Mouse (Mus musculus): ENCODE data around the gene Scarf1. TPM values are rescaled to one million over a fixed set of nuclear protein-coding genes. Genes with fewer than 3 reads are reported as not detected.

The Scarf1 gene
- polyA plus RNA-seq, 1 experiment from 2014 or later = 6.0 TPM

- no peak for ATAC-seq (ENCODE audit: insufficient number of reproducible peaks, insufficient read depth, low FRiP score, low TSS enrichment, low read depth)
- H3K9me3 ChIP-seq = no peaks in the 10 kb centered on the region
- H3K36me3 ChIP-seq = peaks cover 28% of the 10 kb centered on the region
- 78% methylated on average over 9 of the region's 9 CpGs for WGBS
- no peaks in the 10 kb centered on the region for H3K27me3 ChIP-seq
- no peak overlapping the region for H3K4me3 ChIP-seq (replicated peaks)
- H3K4me2 ChIP-seq = no peak overlapping the region
- no peak overlapping the region for H3K9ac ChIP-seq (replicated peaks)
- no peak overlapping the region for H3K27ac ChIP-seq
- peaks cover 36% of the 10 kb centered on the region for H3K4me1 ChIP-seq (replicated peaks)
Observed at GRCm38 (mm10) chr11:75512301-75513018, 880 bp upstream of the Scarf1 start.

GRCm38 (mm10) chr11:75515186-75515585 is 1.8 kb downstream of the Scarf1 start:
- no peak for ATAC-seq (ENCODE audit: insufficient number of reproducible peaks, insufficient read depth, low FRiP score, low TSS enrichment, low read depth)
- Histone ChIP-seq H3K4me2 (no peak overlapping the region), H3K9ac (replicated peaks) (no peak overlapping the region), H3K27me3 (no peaks in the 10 kb centered on the region), H3K27ac (no peak overlapping the region), H3K4me3 (replicated peaks) (no peak overlapping the region), H3K9me3 (no peaks in the 10 kb centered on the region), H3K4me1 (replicated peaks) (peaks cover 17% of the 10 kb centered on the region), H3K36me3 (peaks cover 5% of the 10 kb centered on the region; the same call in 1 of the 2 replicates)
- WGBS = 90% methylated on average over 25 of the region's 25 CpGs

GRCm38 (mm10) chr11:75519834-75520633 is 6.7 kb downstream of the Scarf1 start:
- H3K9me3 ChIP-seq = no peaks in the 10 kb centered on the region
- H3K27me3 ChIP-seq = no peaks in the 10 kb centered on the region
- WGBS = 76% methylated on average over 15 of the region's 15 CpGs
- no peak overlapping the region; the same call in 1 of the 2 replicates for H3K27ac ChIP-seq
- H3K4me2 ChIP-seq = no peak overlapping the region
- H3K36me3 ChIP-seq = no peaks in the 10 kb centered on the region
- H3K4me3 ChIP-seq (replicated peaks) = no peak overlapping the region
- 0 out of 2 replicates have a peak overlapping the region, but pooled peaks have one; percentile 2 for H3K9ac ChIP-seq (replicated peaks)
- peaks cover 4% of the 10 kb centered on the region; the same call in 1 of the 2 replicates for H3K4me1 ChIP-seq (replicated peaks)
- no peak for ATAC-seq (ENCODE audit: insufficient number of reproducible peaks, insufficient read depth, low FRiP score, low TSS enrichment, low read depth)

- no peaks in the 10 kb centered on the region for H3K27me3 ChIP-seq
- WGBS = 84% methylated on average over 4 of the region's 4 CpGs
Observed at GRCm38 (mm10) chr11:75521609-75522008, 8.3 kb downstream of the Scarf1 start.

GRCm38 (mm10) chr11:75522793-75523192 is 9.5 kb downstream of the Scarf1 start:
- no peak overlapping the region for H3K4me3 ChIP-seq (replicated peaks)
- H3K9ac ChIP-seq (replicated peaks) = no peak overlapping the region
- no peak overlapping the region for H3K4me2 ChIP-seq
- ATAC-seq (ENCODE audit: insufficient number of reproducible peaks, insufficient read depth, low FRiP score, low TSS enrichment, low read depth) = no peak
- no peaks in the 10 kb centered on the region for H3K36me3 ChIP-seq
- no peaks in the 10 kb centered on the region for H3K27me3 ChIP-seq
- no peaks in the 10 kb centered on the region for H3K9me3 ChIP-seq
- 77% methylated on average over 2 of the region's 2 CpGs for WGBS
- H3K4me1 ChIP-seq (replicated peaks) = peaks cover 4% of the 10 kb centered on the region; the same call in 1 of the 2 replicates
- H3K27ac ChIP-seq = no peak overlapping the region

More at GRCm38 (mm10) chr11:75521609-75522008, 8.3 kb downstream of the Scarf1 start:
- H3K9ac ChIP-seq (replicated peaks) = no peak overlapping the region
- peaks cover 4% of the 10 kb centered on the region; the same call in 1 of the 2 replicates for H3K4me1 ChIP-seq (replicated peaks)
- H3K4me3 ChIP-seq (replicated peaks) = no peak overlapping the region
- no peak for ATAC-seq (ENCODE audit: insufficient number of reproducible peaks, insufficient read depth, low FRiP score, low TSS enrichment, low read depth)
- H3K9me3 ChIP-seq = no peaks in the 10 kb centered on the region
- no peaks in the 10 kb centered on the region for H3K36me3 ChIP-seq
- no peak overlapping the region for H3K27ac ChIP-seq
- no peak overlapping the region for H3K4me2 ChIP-seq

GRCm38 (mm10) chr11:75525531-75526125 is 12.3 kb downstream of the Scarf1 start:
- Histone ChIP-seq H3K4me1 (replicated peaks) (no peaks in the 10 kb centered on the region; the same call in 1 of the 2 replicates), H3K4me3 (replicated peaks) (no peak overlapping the region), H3K9me3 (no peaks in the 10 kb centered on the region), H3K36me3 (no peaks in the 10 kb centered on the region), H3K9ac (replicated peaks) (no peak overlapping the region), H3K27me3 (no peaks in the 10 kb centered on the region), H3K27ac (no peak overlapping the region), H3K4me2 (no peak overlapping the region)
- 81% methylated on average over 15 of the region's 15 CpGs for WGBS
- ATAC-seq (ENCODE audit: insufficient number of reproducible peaks, insufficient read depth, low FRiP score, low TSS enrichment, low read depth) = no peak

- Histone ChIP-seq H3K9ac (replicated peaks) (no peak overlapping the region), H3K27ac (no peak overlapping the region), H3K9me3 (no peaks in the 10 kb centered on the region), H3K36me3 (no peaks in the 10 kb centered on the region), H3K4me3 (replicated peaks) (no peak overlapping the region), H3K27me3 (no peaks in the 10 kb centered on the region), H3K4me1 (replicated peaks) (no peaks in the 10 kb centered on the region; the same call in 1 of the 2 replicates), H3K4me2 (no peak overlapping the region)
- no peak for ATAC-seq (ENCODE audit: insufficient number of reproducible peaks, insufficient read depth, low FRiP score, low TSS enrichment, low read depth)
- 86% methylated on average over 6 of the region's 6 CpGs for WGBS
Observed at GRCm38 (mm10) chr11:75526943-75527342, 13.6 kb downstream of the Scarf1 start.

- no peaks in the 10 kb centered on the region for H3K27me3 ChIP-seq
- H3K9ac ChIP-seq (replicated peaks) = no peak overlapping the region
- H3K9me3 ChIP-seq = no peaks in the 10 kb centered on the region
- H3K4me1 ChIP-seq (replicated peaks) = peaks cover 8% of the 10 kb centered on the region
- WGBS = 53% methylated on average over 4 of the region's 4 CpGs
- no peaks in the 10 kb centered on the region for H3K36me3 ChIP-seq
- H3K4me2 ChIP-seq = no peak overlapping the region
- no peak overlapping the region for H3K4me3 ChIP-seq (replicated peaks)
- ATAC-seq (ENCODE audit: insufficient number of reproducible peaks, insufficient read depth, low FRiP score, low TSS enrichment, low read depth) = no peak
- no peak overlapping the region for H3K27ac ChIP-seq
Observed at GRCm38 (mm10) chr11:75529771-75530170, 16.4 kb downstream of the Scarf1 start.

- H3K4me2 ChIP-seq = peak overlapping the region; percentile 96
- H3K4me1 ChIP-seq (replicated peaks) = peaks cover 9% of the 10 kb centered on the region
- WGBS = under 1% methylated on average over 10 of the region's 10 CpGs
- H3K27ac ChIP-seq = 0 out of 2 replicates have a peak overlapping the region, but pooled peaks have one; percentile 18
- peak overlapping the region; percentile 86 for H3K9ac ChIP-seq (replicated peaks)
- 0 out of 2 replicates have a peak, but pooled peaks have one; percentile 8 for ATAC-seq (ENCODE audit: insufficient number of reproducible peaks, insufficient read depth, low FRiP score, low TSS enrichment, low read depth)
- H3K36me3 ChIP-seq = no peaks in the 10 kb centered on the region
- H3K4me3 ChIP-seq (replicated peaks) = peak overlapping the region; percentile 70
- H3K9me3 ChIP-seq = no peaks in the 10 kb centered on the region
- no peaks in the 10 kb centered on the region for H3K27me3 ChIP-seq
Observed at GRCm38 (mm10) chr11:75530325-75530724, 17.0 kb downstream of the Scarf1 start.

GRCm38 (mm10) chr11:75530845-75531373 is 17.6 kb downstream of the Scarf1 start:
- no peak for ATAC-seq (ENCODE audit: insufficient number of reproducible peaks, insufficient read depth, low FRiP score, low TSS enrichment, low read depth)

More at GRCm38 (mm10) chr11:75530845-75531373, 17.6 kb downstream of the Scarf1 start:
- H3K9me3 ChIP-seq = no peaks in the 10 kb centered on the region
- peaks cover 12% of the 10 kb centered on the region for H3K4me1 ChIP-seq (replicated peaks)
- peak overlapping the region; percentile 96 for H3K4me2 ChIP-seq
- peak overlapping the region; percentile 91 for H3K27ac ChIP-seq
- no peaks in the 10 kb centered on the region for H3K36me3 ChIP-seq
- peak overlapping the region; percentile 86 for H3K9ac ChIP-seq (replicated peaks)
- under 1% methylated on average over 31 of the region's 31 CpGs for whole genome bisulfite sequencing
- peak overlapping the region; percentile 70 for H3K4me3 ChIP-seq (replicated peaks)
- H3K27me3 ChIP-seq = no peaks in the 10 kb centered on the region
